8 mouse cellular contexts compared by ENCODE assay signal in genomic region chr5:92239333-92240232, GRCm38 (mm10). TPM values are rescaled to one million over a fixed set of nuclear protein-coding genes. Genes with fewer than 3 reads are reported as not detected.
DNase-seq lines count a peak whose midpoint lies in the region; ATAC-seq lines count a peak whose summit lies in the region.

No protein-coding gene starts in this region.

- no peak for ATAC-seq in CD4-positive, CD25-positive, alpha-beta regulatory T cell, adult 4 months
- ATAC-seq in inflammation-experienced regulatory T-cells, adult 6 months = peak; percentile 27

- DNase-seq in CD4-positive, CD25-positive, alpha-beta regulatory T cell, adult 2 months (ENCODE audit: low read depth, low spot score) = peak; percentile 56
- peak; percentile 75 to 84 for DNase-seq in cerebellum, postnatal 25 days
- DNase-seq in gastrocnemius, adult 18-20 months (ENCODE audit: low spot score) = peak; percentile 63
- peak; percentile 75 to 82 for DNase-seq in left cerebral cortex, adult 18-20 months (ENCODE audit: low spot score in 2 of 2)
- peak; percentile 38 to 79 for DNase-seq in lung, postnatal 4 days
- peak; percentile 59 to 64 for DNase-seq in right cerebral cortex, postnatal 36 days (ENCODE audit: low spot score in 2 of 2)

RNA-seq across cellular contexts. Expression of gene Ppef2, which starts 16.5 kb away (rescaled TPM):
- polyA plus RNA-seq in CD4-positive, CD25-positive, alpha-beta regulatory T cell, adult 4 months (2017; shearing (Covaris generic)) = under 1 TPM in 1 of 2 experiments, not detected in 1; 0.27 TPM
- total RNA-seq in gastrocnemius, adult 18-20 months (2021) = not detected
- polyA plus RNA-seq in inflammation-experienced regulatory T-cells, adult 6 months (2017; shearing (Covaris generic)) = under 1 TPM; 0.20 to 0.44 (median 0.33) TPM
- total RNA-seq in left cerebral cortex, adult 18-20 months (2021) = under 1 TPM; 0.46 to 0.91 TPM

RNA-seq across cellular contexts. Expression of gene U90926, which starts 24.4 kb away (rescaled TPM):
- polyA plus RNA-seq in CD4-positive, CD25-positive, alpha-beta regulatory T cell, adult 4 months (2017; shearing (Covaris generic)) = not detected
- total RNA-seq in gastrocnemius, adult 18-20 months (2021) = not detected
- not detected for polyA plus RNA-seq in inflammation-experienced regulatory T-cells, adult 6 months (2017; shearing (Covaris generic))
- not detected for total RNA-seq in left cerebral cortex, adult 18-20 months (2021)

RNA-seq across cellular contexts. Expression of gene Naaa, which starts 38.4 kb away (rescaled TPM):
- 10 to 100 TPM; 11.1 to 11.8 TPM for polyA plus RNA-seq in CD4-positive, CD25-positive, alpha-beta regulatory T cell, adult 4 months (2017; shearing (Covaris generic))
- total RNA-seq in gastrocnemius, adult 18-20 months (2021) = 1 to 10 TPM; 6.1 to 7.0 TPM
- 10 to 100 TPM; 10.3 to 13.2 (median 11.2) TPM for polyA plus RNA-seq in inflammation-experienced regulatory T-cells, adult 6 months (2017; shearing (Covaris generic))
- 10 to 100 TPM; 37.9 to 38.9 TPM for total RNA-seq in left cerebral cortex, adult 18-20 months (2021)

Comparison
In these comparisons a context has a peak if more than half of its experiments do, and no peak if none do; other contexts are left out.
1. RNA of gene Naaa, which starts 38.4 kb away (total RNA-seq): 37.9 to 38.9 TPM in left cerebral cortex, adult 18-20 months; 6.1 to 7.0 TPM in gastrocnemius, adult 18-20 months; every median in the first group is over 4 times any median in the second.
2. Peak in every context shown above with its lines, with median percentiles within 50 percentile points of each other: DNase-seq.